Mouse (Mus musculus) C2C12 (cell line): ENCODE data around the gene Gng7.

Experiments
- CEBPB ChIP-seq: IDR thresholded peaks from one replicate; pipeline ENCODE4 v1.6.1; 2011; ENCODE audit warnings: low read depth, mild to moderate bottlenecking, control low read depth, moderate library complexity
- CTCF ChIP-seq: IDR thresholded peaks from one replicate; pipeline ENCODE4 v1.5.1; 2011; ENCODE audit not compliant: control insufficient read depth, insufficient read depth, insufficient read length
- FOSL1 ChIP-seq: IDR thresholded peaks from one replicate; pipeline ENCODE4 v1.8.0; 2011; ENCODE audit warnings: mild to moderate bottlenecking, low read length; ENCODE audit not compliant: poor library complexity, insufficient read depth, severe bottlenecking
- MAX ChIP-seq: IDR thresholded peaks from one replicate; pipeline ENCODE4 v1.6.1; 2011; ENCODE audit warnings: mild to moderate bottlenecking, control low read depth
- MYOD1 ChIP-seq: IDR thresholded peaks from one replicate; pipeline ENCODE4 v1.6.1; 2011; ENCODE audit warnings: low read depth; ENCODE audit not compliant: control insufficient read depth, insufficient read length
- MYOG ChIP-seq: IDR thresholded peaks from one replicate; pipeline ENCODE4 v1.6.1; 2011; ENCODE audit not compliant: control insufficient read depth, insufficient read length; ENCODE audit errors: extremely low read depth
- USF1 ChIP-seq: IDR thresholded peaks from one replicate; pipeline ENCODE4 v1.6.1; 2011; ENCODE audit warnings: low read depth, mild to moderate bottlenecking, control low read depth, moderate library complexity

GRCm38 (mm10) chr10:80921923-80922322, 92.8 kb downstream of the Gng7 start:
- TF ChIP-seq CTCF = no peak
- no peak for TF ChIP-seq MYOG
- TF ChIP-seq USF1 = no peak
- TF ChIP-seq CEBPB = no peak
- no peak for TF ChIP-seq FOSL1
- no peak for TF ChIP-seq MAX
- peak; percentile 80 for TF ChIP-seq MYOD1
